Comparison of ENCODE assay signal across 28 mouse cellular contexts in genomic region chr16:26604621-26605020, GRCm38 (mm10).
"Had no signal": no experiment of that assay in that cellular context is flagged by ENCODE, and none has a peak within 500 bp of the region (broad histone marks: within the 10 kb centered on the region; RNA-seq: fewer than 3 reads in every experiment).

No protein-coding gene starts in this region.

- H3K4me2 ChIP-seq: heart, embryonic 11.5 days; heart, embryonic 13.5 days; heart, embryonic 15.5 days; hindbrain, embryonic 12.5 days; hindbrain, embryonic 14.5 days; intestine, embryonic 15.5 days; limb, embryonic 13.5 days; limb, embryonic 15.5 days; liver, embryonic 12.5 days had no signal

- H3K27me3 ChIP-seq: heart, embryonic 13.5 days; heart, embryonic 15.5 days; hindbrain, embryonic 12.5 days; intestine, embryonic 15.5 days; limb, embryonic 13.5 days; limb, embryonic 15.5 days; liver, embryonic 12.5 days had no signal

- H3K9ac ChIP-seq: heart, embryonic 13.5 days; heart, embryonic 15.5 days; hindbrain, embryonic 12.5 days; hindbrain, embryonic 14.5 days; intestine, embryonic 15.5 days; limb, embryonic 13.5 days; limb, embryonic 15.5 days; liver, embryonic 12.5 days; liver, embryonic 14.5 days had no signal

- ATAC-seq: hindbrain, embryonic 16.5 days; inflammation-experienced regulatory T-cells, adult 6 months; intestine, embryonic 15.5 days; intestine, postnatal 0 days; liver, embryonic 12.5 days had no signal

- H3K4me1 ChIP-seq: heart, embryonic 13.5 days; heart, embryonic 15.5 days; hindbrain, embryonic 12.5 days; intestine, embryonic 15.5 days; limb, embryonic 13.5 days; limb, embryonic 15.5 days; liver, embryonic 12.5 days had no signal

- H3K4me3 ChIP-seq: gastrocnemius, adult 2 months; heart, adult 2 months; heart, embryonic 13.5 days; heart, embryonic 15.5 days; hindbrain, embryonic 12.5 days; intestine, embryonic 15.5 days; layer of hippocampus, adult 2 months; left cerebral cortex, adult 2 months; limb, embryonic 13.5 days; limb, embryonic 15.5 days; liver, embryonic 12.5 days had no signal

- DNase-seq: gastrocnemius, adult 2 months; gastrocnemius, postnatal 10 days; gastrocnemius, postnatal 25 days; heart, adult 11 months; heart, adult 2 months; heart, postnatal 14 days; heart, postnatal 36 days; kidney, adult 18-20 months; kidney, adult 8-10 months; kidney, postnatal 10 days; kidney, postnatal 25 days; kidney, postnatal 4 days; left cerebral cortex, postnatal 4 days had no signal

- H3K9me3 ChIP-seq: heart, embryonic 13.5 days; heart, embryonic 15.5 days; hindbrain, embryonic 12.5 days; intestine, embryonic 15.5 days; limb, embryonic 13.5 days; limb, embryonic 15.5 days; liver, embryonic 12.5 days had no signal

- H3K27ac ChIP-seq: gastrocnemius, adult 2 months; heart, adult 2 months; heart, embryonic 13.5 days; heart, embryonic 15.5 days; hindbrain, embryonic 12.5 days; hindbrain, embryonic 14.5 days; intestine, embryonic 15.5 days; layer of hippocampus, adult 2 months; left cerebral cortex, adult 2 months; limb, embryonic 13.5 days; limb, embryonic 15.5 days; liver, embryonic 12.5 days; liver, embryonic 14.5 days had no signal

- H3K36me3 ChIP-seq: heart, embryonic 13.5 days; heart, embryonic 15.5 days; hindbrain, embryonic 12.5 days; intestine, embryonic 15.5 days; limb, embryonic 13.5 days; limb, embryonic 15.5 days; liver, embryonic 12.5 days had no signal
